Mouse (Mus musculus): ENCODE results near the gene Ajm1. TPM values are rescaled to one million over a fixed set of nuclear protein-coding genes. Genes with fewer than 3 reads are reported as not detected.

The Ajm1 gene
- polyA plus RNA-seq, 1 experiment from 2014 or later: 0.08 TPM

Other genes starting within 250 kb of the Ajm1 start
- 42.6 and 54.6 TPM in 2 replicates for gene Man1b1, start 249.4 kb downstream of the Ajm1 start, polyA plus RNA-seq (2016; fragmentation: Nextera tagmentation; extraction: Ambion mirVana)
- 15.7 and 18.7 TPM in 2 replicates for gene Dpp7, start 225.4 kb downstream of the Ajm1 start, polyA plus RNA-seq (2016; fragmentation: Nextera tagmentation; extraction: Ambion mirVana)
- gene Uap1l1, start 216.1 kb downstream of the Ajm1 start, polyA plus RNA-seq (2016; fragmentation: Nextera tagmentation; extraction: Ambion mirVana): 8.1 and 9.0 TPM in 2 replicates
- 88.3 and 88.7 TPM in 2 replicates for gene Sapcd2, start 209.4 kb downstream of the Ajm1 start, polyA plus RNA-seq (2016; fragmentation: Nextera tagmentation; extraction: Ambion mirVana)
- gene Entpd2, start 185.9 kb downstream of the Ajm1 start, polyA plus RNA-seq (2016; fragmentation: Nextera tagmentation; extraction: Ambion mirVana): 0.19 TPM in 1 of 2 replicates, not detected in the other
- 5.7 and 8.1 TPM in 2 replicates for gene Npdc1, start 182.4 kb downstream of the Ajm1 start, polyA plus RNA-seq (2016; fragmentation: Nextera tagmentation; extraction: Ambion mirVana)
- not detected in 2 replicates for gene Fut7, start 158.5 kb downstream of the Ajm1 start, polyA plus RNA-seq (2016; fragmentation: Nextera tagmentation; extraction: Ambion mirVana)
- 2.8 and 4.4 TPM in 2 replicates for gene Abca2, start 153.1 kb downstream of the Ajm1 start, polyA plus RNA-seq (2016; fragmentation: Nextera tagmentation; extraction: Ambion mirVana)
- 0.30 and 1.1 TPM in 2 replicates for gene Clic3, start 124.9 kb downstream of the Ajm1 start, polyA plus RNA-seq (2016; fragmentation: Nextera tagmentation; extraction: Ambion mirVana)
- gene Paxx, start 120.7 kb downstream of the Ajm1 start, polyA plus RNA-seq (2016; fragmentation: Nextera tagmentation; extraction: Ambion mirVana): 10.0 and 14.6 TPM in 2 replicates
- gene Ptgds, start 111.7 kb downstream of the Ajm1 start, polyA plus RNA-seq (2016; fragmentation: Nextera tagmentation; extraction: Ambion mirVana): not detected in 2 replicates
- gene Lcn12, start 87.8 kb downstream of the Ajm1 start, polyA plus RNA-seq (2016; fragmentation: Nextera tagmentation; extraction: Ambion mirVana): not detected in 2 replicates
- gene Fbxw5, start 81.0 kb downstream of the Ajm1 start, polyA plus RNA-seq (2016; fragmentation: Nextera tagmentation; extraction: Ambion mirVana): 83.6 and 94.6 TPM in 2 replicates
- 6.1 and 7.0 TPM in 2 replicates for gene C8g, start 80.0 kb downstream of the Ajm1 start, polyA plus RNA-seq (2016; fragmentation: Nextera tagmentation; extraction: Ambion mirVana)
- 46.1 and 46.2 TPM in 2 replicates for gene Traf2, start 34.8 kb downstream of the Ajm1 start, polyA plus RNA-seq (2016; fragmentation: Nextera tagmentation; extraction: Ambion mirVana)
- 307 and 320 TPM in 2 replicates for gene Edf1, start 23.9 kb downstream of the Ajm1 start, polyA plus RNA-seq (2016; fragmentation: Nextera tagmentation; extraction: Ambion mirVana)
- gene Mamdc4, start 6.9 kb downstream of the Ajm1 start, polyA plus RNA-seq (2016; fragmentation: Nextera tagmentation; extraction: Ambion mirVana): 2.3 and 8.2 TPM in 2 replicates
- 157 and 161 TPM in 2 replicates for gene Phpt1, start 6.5 kb downstream of the Ajm1 start, polyA plus RNA-seq (2016; fragmentation: Nextera tagmentation; extraction: Ambion mirVana)
- gene Rabl6, start 26.8 kb upstream of the Ajm1 start, polyA plus RNA-seq (2016; fragmentation: Nextera tagmentation; extraction: Ambion mirVana): 83.3 and 88.5 TPM in 2 replicates
- 0.13 TPM in 1 of 2 replicates, not detected in the other for gene Ccdc183, start 35.9 kb upstream of the Ajm1 start, polyA plus RNA-seq (2016; fragmentation: Nextera tagmentation; extraction: Ambion mirVana)
- 17.0 and 20.7 TPM in 2 replicates for gene Tmem141, start 40.2 kb upstream of the Ajm1 start, polyA plus RNA-seq (2016; fragmentation: Nextera tagmentation; extraction: Ambion mirVana)
- 0.34 and 0.43 TPM in 2 replicates for gene Fcna, start 46.3 kb upstream of the Ajm1 start, polyA plus RNA-seq (2016; fragmentation: Nextera tagmentation; extraction: Ambion mirVana)
- gene Lcn8, start 71.4 kb upstream of the Ajm1 start, polyA plus RNA-seq (2016; fragmentation: Nextera tagmentation; extraction: Ambion mirVana): not detected in 2 replicates
- not detected in 2 replicates for gene Lcn5, start 76.2 kb upstream of the Ajm1 start, polyA plus RNA-seq (2016; fragmentation: Nextera tagmentation; extraction: Ambion mirVana)
- not detected in 2 replicates for gene Lcn6, start 95.0 kb upstream of the Ajm1 start, polyA plus RNA-seq (2016; fragmentation: Nextera tagmentation; extraction: Ambion mirVana)
- not detected in 2 replicates for gene Lcn10, start 101.0 kb upstream of the Ajm1 start, polyA plus RNA-seq (2016; fragmentation: Nextera tagmentation; extraction: Ambion mirVana)
- not detected in 2 replicates for gene Obp2a, start 118.3 kb upstream of the Ajm1 start, polyA plus RNA-seq (2016; fragmentation: Nextera tagmentation; extraction: Ambion mirVana)
- gene Bmyc, start 125.0 kb upstream of the Ajm1 start, polyA plus RNA-seq (2016; fragmentation: Nextera tagmentation; extraction: Ambion mirVana): 73.4 and 77.5 TPM in 2 replicates
- gene Obp2b, start 155.3 kb upstream of the Ajm1 start, polyA plus RNA-seq (2016; fragmentation: Nextera tagmentation; extraction: Ambion mirVana): not detected in 2 replicates
- gene Lcn3, start 183.8 kb upstream of the Ajm1 start, polyA plus RNA-seq (2016; fragmentation: Nextera tagmentation; extraction: Ambion mirVana): not detected in 2 replicates
- gene Lcn11, start 195.3 kb upstream of the Ajm1 start, polyA plus RNA-seq (2016; fragmentation: Nextera tagmentation; extraction: Ambion mirVana): not detected in 2 replicates
- not detected in 2 replicates for gene Gm13539, start 200.5 kb upstream of the Ajm1 start, polyA plus RNA-seq (2016; fragmentation: Nextera tagmentation; extraction: Ambion mirVana)
- not detected in 2 replicates for gene Glt6d1, start 234.1 kb upstream of the Ajm1 start, polyA plus RNA-seq (2016; fragmentation: Nextera tagmentation; extraction: Ambion mirVana)
- not detected in 2 replicates for gene Lcn9, start 241.4 kb upstream of the Ajm1 start, polyA plus RNA-seq (2016; fragmentation: Nextera tagmentation; extraction: Ambion mirVana)

All from limb, embryonic 10.5 days (tissue).